Mouse (Mus musculus): Measurements from ENCODE around the gene Tex14.
A peak's percentile ranks its signal among the peaks of the same experiment; 100 is the strongest.
"Not testable (repeated sequence)": the region's sequence is repeated elsewhere in the genome, so short reads cannot be mapped to it uniquely, and the experiment has no call there.

The Tex14 gene

GRCm38 (mm10) chr11:87471699-87471997, 66.8 kb downstream of the Tex14 start:
- not testable (repeated sequence) for DNase-seq (ENCODE audit: low read depth, low spot score)

- not testable (repeated sequence) for DNase-seq (ENCODE audit: low read depth, low spot score)
Measured at GRCm38 (mm10) chr11:87472058-87472457, 67.2 kb downstream of the Tex14 start.

GRCm38 (mm10) chr11:87479172-87479571, 74.3 kb downstream of the Tex14 start:
- not testable (repeated sequence) for DNase-seq (ENCODE audit: low read depth, low spot score)

GRCm38 (mm10) chr11:87483796-87484326, 79.0 kb downstream of the Tex14 start:
- no peak for DNase-seq (ENCODE audit: low read depth, low spot score)

- DNase-seq (ENCODE audit: low read depth, low spot score), result no peak
Measured at GRCm38 (mm10) chr11:87488948-87489347, 84.1 kb downstream of the Tex14 start.

- peak; percentile 4 for DNase-seq (ENCODE audit: low read depth, low spot score)
Measured at GRCm38 (mm10) chr11:87504690-87505214, 99.9 kb downstream of the Tex14 start.

- no peak for DNase-seq (ENCODE audit: low read depth, low spot score)
Measured at GRCm38 (mm10) chr11:87506502-87506901, 101.6 kb downstream of the Tex14 start.

GRCm38 (mm10) chr11:87507043-87507442, 102.2 kb downstream of the Tex14 start:
- DNase-seq (ENCODE audit: low read depth, low spot score), result no peak

GRCm38 (mm10) chr11:87519260-87519659, 114.4 kb downstream of the Tex14 start:
- peak; percentile 32 for DNase-seq (ENCODE audit: low read depth, low spot score)

- DNase-seq (ENCODE audit: low read depth, low spot score), result no peak
Measured at GRCm38 (mm10) chr11:87523466-87523865, 118.6 kb downstream of the Tex14 start.

GRCm38 (mm10) chr11:87523967-87524366, 119.1 kb downstream of the Tex14 start:
- DNase-seq (ENCODE audit: low read depth, low spot score), result no peak

- DNase-seq (ENCODE audit: low read depth, low spot score), result no peak
Measured at GRCm38 (mm10) chr11:87524780-87525179, 119.9 kb downstream of the Tex14 start.

GRCm38 (mm10) chr11:87527364-87527763, 122.5 kb downstream of the Tex14 start:
- no peak for DNase-seq (ENCODE audit: low read depth, low spot score)

- DNase-seq (ENCODE audit: low read depth, low spot score), result no peak
Measured at GRCm38 (mm10) chr11:87527990-87528389, 123.1 kb downstream of the Tex14 start.

GRCm38 (mm10) chr11:87531695-87532094, 126.8 kb downstream of the Tex14 start:
- no peak for DNase-seq (ENCODE audit: low read depth, low spot score)

GRCm38 (mm10) chr11:87542285-87542684, 137.4 kb downstream of the Tex14 start:
- DNase-seq (ENCODE audit: low read depth, low spot score), result no peak

GRCm38 (mm10) chr11:87542906-87543305, 138.0 kb downstream of the Tex14 start:
- DNase-seq (ENCODE audit: low read depth, low spot score), result no peak

- DNase-seq (ENCODE audit: low read depth, low spot score), result no peak
Measured at GRCm38 (mm10) chr11:87553342-87553741, 148.5 kb downstream of the Tex14 start.

GRCm38 (mm10) chr11:87554386-87554785, 149.5 kb downstream of the Tex14 start:
- DNase-seq (ENCODE audit: low read depth, low spot score), result no peak

GRCm38 (mm10) chr11:87555106-87555703, 150.3 kb downstream of the Tex14 start:
- no peak for DNase-seq (ENCODE audit: low read depth, low spot score)

GRCm38 (mm10) chr11:87561208-87561607, 156.3 kb downstream of the Tex14 start:
- no peak for DNase-seq (ENCODE audit: low read depth, low spot score)

- no peak for DNase-seq (ENCODE audit: low read depth, low spot score)
Measured at GRCm38 (mm10) chr11:87566501-87566900, 161.6 kb downstream of the Tex14 start, which contains the start of gene Gm11492. Gene Gm11492 (plus strand): TSS chr11:87566653.

GRCm38 (mm10) chr11:87568255-87568953, 163.5 kb downstream of the Tex14 start, which contains the start of gene Sept4:
Gene Sept4 (plus strand): TSS chr11:87568903.
- no peak for DNase-seq (ENCODE audit: low read depth, low spot score)
